Mouse (Mus musculus) kidney, embryonic 16.5 days (tissue): ENCODE measurements around the gene Prl5a1. TPM values are rescaled to one million over a fixed set of nuclear protein-coding genes. Genes with fewer than 3 reads are reported as not detected.

ENCODE experiments used
- ATAC-seq: fragments of 200-750 bp; cut with Nextera tagmentation; 2 replicates; pipeline ENCODE4 v1.8.0; 2017; ENCODE audit warnings: moderate TSS enrichment; ENCODE audit not compliant: low FRiP score, low TSS enrichment
- H3K27ac ChIP-seq: fragments of 300-500 bp; sonication (generic); 2 replicates; pipeline ENCODE4 v1.5.1; 2014; ENCODE audit warnings: low read length
- H3K27me3 ChIP-seq: fragments of 300-500 bp; sonication (generic); 2 replicates; pipeline ENCODE4 v1.6.1; 2014; ENCODE audit warnings: low read length, control low read depth, mixed read lengths; ENCODE audit not compliant: insufficient read depth
- H3K36me3 ChIP-seq: fragments of 300-500 bp; sonication (generic); 2 replicates; pipeline ENCODE4 v1.6.1; 2014; ENCODE audit warnings: low read length, control low read depth, mixed read lengths; ENCODE audit not compliant: insufficient read depth
- H3K4me1 ChIP-seq: fragments of 300-500 bp; sonication (generic); 2 replicates; pipeline ENCODE4 v1.6.1; 2014; ENCODE audit warnings: low read length, control low read depth, mixed read lengths; ENCODE audit not compliant: insufficient read depth
- H3K4me2 ChIP-seq: fragments of 300-500 bp; sonication (generic); replicated peaks from 2 replicates; pipeline ENCODE4 v1.6.1; 2014; ENCODE audit warnings: low read depth, low read length
- H3K4me3 ChIP-seq: fragments of 300-500 bp; sonication (generic); 2 replicates; pipeline ENCODE4 v1.5.1; 2014; ENCODE audit warnings: mild to moderate bottlenecking, low read length
- H3K9ac ChIP-seq: fragments of 300-500 bp; sonication (generic); replicated peaks from 2 replicates; pipeline ENCODE4 v1.6.1; 2014; ENCODE audit warnings: low read length
- H3K9me3 ChIP-seq: fragments of 300-500 bp; sonication (generic); 2 replicates; pipeline ENCODE4 v1.6.1; 2016; ENCODE audit warnings: low read length, control low read depth
- WGBS: fragments of 180-500 bp; shearing (Covaris S2); extraction: QIAGEN DNeasy Blood & Tissue Kit; methylation state at CpG from one replicate; pipeline ENCODE4 v1.1.7; 2014; 5-methylcytosine and 5-hydroxymethylcytosine counted together
- polyA plus RNA-seq: library from polyadenylated mRNA; unstranded; fragments of >200 nt; fragmentation: Nextera tagmentation; extraction: Ambion mirVana; gene quantifications from 2 replicates; pipeline ENCODE4 v1.2.1, GENCODE M21; 2015

Gene Prl5a1
- polyA plus RNA-seq = not detected in 2 replicates

GRCm38 (mm10) chr13:28142184-28142583 is at the start of gene Prl5a1:
TSS of gene Prl5a1 (plus strand) at chr13:28142484.
- no peaks in the 10 kb centered on the region for H3K36me3 ChIP-seq
- no peak within 1 kb of the TSS for H3K4me3 ChIP-seq
- H3K27ac ChIP-seq = no peak within 1 kb of the TSS
- H3K4me2 ChIP-seq = no peak within 1 kb of the TSS
- no peaks in the 10 kb centered on the region for H3K4me1 ChIP-seq
- no peak within 1 kb of the TSS for H3K9ac ChIP-seq
- H3K9me3 ChIP-seq = no peaks in the 10 kb centered on the region
- no peak for ATAC-seq
- no peaks in the 10 kb centered on the region for H3K27me3 ChIP-seq
- WGBS = 90% methylated on average over 6 of the region's 6 CpGs

- H3K4me2 ChIP-seq = no peak overlapping the region
- H3K27me3 ChIP-seq = no peaks in the 10 kb centered on the region
- H3K9ac ChIP-seq = no peak overlapping the region
- H3K9me3 ChIP-seq = no peaks in the 10 kb centered on the region
- ATAC-seq = no peak
- H3K27ac ChIP-seq = no peak overlapping the region
- H3K4me1 ChIP-seq = no peaks in the 10 kb centered on the region
- no peaks in the 10 kb centered on the region for H3K36me3 ChIP-seq
- H3K4me3 ChIP-seq = no peak overlapping the region
Observed at GRCm38 (mm10) chr13:28096161-28096560, 46.1 kb upstream of the Prl5a1 start.

- WGBS = 66% methylated on average over 3 of the region's 3 CpGs
- Histone ChIP-seq H3K4me2 (no peak overlapping the region), H3K27me3 (no peaks in the 10 kb centered on the region), H3K9ac (no peak overlapping the region), H3K9me3 (no peaks in the 10 kb centered on the region), H3K27ac (no peak overlapping the region), H3K4me1 (no peaks in the 10 kb centered on the region), H3K4me3 (no peak overlapping the region), H3K36me3 (no peaks in the 10 kb centered on the region)
- ATAC-seq = no peak
Observed at GRCm38 (mm10) chr13:28108536-28108935, 33.7 kb upstream of the Prl5a1 start.

GRCm38 (mm10) chr13:28132781-28133180 is 9.5 kb upstream of the Prl5a1 start:
- no peak for ATAC-seq
- no peaks in the 10 kb centered on the region for H3K36me3 ChIP-seq

GRCm38 (mm10) chr13:28135790-28136189 is 6.5 kb upstream of the Prl5a1 start:
- no peak overlapping the region for H3K4me3 ChIP-seq
- no peak overlapping the region for H3K4me2 ChIP-seq
- no peaks in the 10 kb centered on the region for H3K4me1 ChIP-seq
- H3K27ac ChIP-seq = no peak overlapping the region
- no peaks in the 10 kb centered on the region for H3K36me3 ChIP-seq
- no peaks in the 10 kb centered on the region for H3K27me3 ChIP-seq
- no peak overlapping the region for H3K9ac ChIP-seq
- ATAC-seq = no peak
- no peaks in the 10 kb centered on the region for H3K9me3 ChIP-seq

More at GRCm38 (mm10) chr13:28132781-28133180, 9.5 kb upstream of the Prl5a1 start:
- Histone ChIP-seq H3K4me3 (no peak overlapping the region), H3K9me3 (no peaks in the 10 kb centered on the region), H3K4me1 (no peaks in the 10 kb centered on the region), H3K4me2 (no peak overlapping the region), H3K27ac (no peak overlapping the region), H3K27me3 (no peaks in the 10 kb centered on the region), H3K9ac (no peak overlapping the region)
- 83% methylated on average over 2 of the region's 2 CpGs for WGBS

Other genes starting within 250 kb of the Prl5a1 start
- gene Prl4a1, start 126.3 kb upstream of the Prl5a1 start, polyA plus RNA-seq = not detected in 2 replicates
- gene Gm11361, start 115.0 kb downstream of the Prl5a1 start, polyA plus RNA-seq = 9.2 and 11.7 TPM in 2 replicates